Mouse (Mus musculus) cerebellum, adult 2 months (tissue): ENCODE data around the gene Ccdc92b. TPM values are rescaled to one million over a fixed set of nuclear protein-coding genes. Genes with fewer than 3 reads are reported as not detected.

Experiments
- DNase-seq, 2 experiments: peaks; one replicate each; pipeline ENCODE4 v3.0.0; 2021
- H3K27ac ChIP-seq: fragments of 200-500 bp; 2 replicates; pipeline ENCODE4 v1.5.1; 2012; ENCODE audit warnings: low read length, control low read depth, inconsistent platforms; ENCODE audit not compliant: insufficient read depth
- H3K27me3 ChIP-seq: fragments of 200-500 bp; 2 replicates; pipeline ENCODE4 v1.6.1; 2012; ENCODE audit warnings: inconsistent platforms, mild to moderate bottlenecking, low read length, moderate library complexity; ENCODE audit not compliant: control insufficient read depth, insufficient read depth
- H3K4me1 ChIP-seq: fragments of 200-500 bp; 2 replicates; pipeline ENCODE4 v1.6.1; 2011; ENCODE audit warnings: low read length; ENCODE audit not compliant: control insufficient read depth, insufficient read depth
- H3K4me3 ChIP-seq: fragments of 200-500 bp; replicated peaks from 2 replicates; pipeline ENCODE3; 2011; ENCODE audit warnings: mild to moderate bottlenecking, low read depth, low read length, control low read depth; ENCODE audit not compliant: insufficient read depth
- CTCF ChIP-seq: fragments of 200-500 bp; IDR thresholded peaks from 2 replicates; pipeline ENCODE4 v1.5.1; 2011; ENCODE audit warnings: low read depth, mild to moderate bottlenecking, control low read depth, low read length, moderate library complexity, borderline replicate concordance; ENCODE audit not compliant: insufficient read depth
- POLR2A ChIP-seq: fragments of 200-500 bp; IDR thresholded peaks from 2 replicates; pipeline ENCODE4 v1.6.1; 2011; ENCODE audit warnings: low read length, control low read depth, borderline replicate concordance; ENCODE audit not compliant: insufficient read depth
- WGBS: fragments of 180-500 bp; shearing (Covaris S2); methylation state at CpG from one replicate; pipeline ENCODE4 v1.1.7; 2018; 5-methylcytosine and 5-hydroxymethylcytosine counted together
- polyA plus RNA-seq: library from polyadenylated mRNA; depleted of rRNA; stranded (reverse); fragments of >200 nt; gene quantifications from 2 replicates; pipeline ENCODE4 v1.2.3, GENCODE M21; 2012

Gene Ccdc92b
- polyA plus RNA-seq, 1 experiment: 22.7 TPM

DNA sequence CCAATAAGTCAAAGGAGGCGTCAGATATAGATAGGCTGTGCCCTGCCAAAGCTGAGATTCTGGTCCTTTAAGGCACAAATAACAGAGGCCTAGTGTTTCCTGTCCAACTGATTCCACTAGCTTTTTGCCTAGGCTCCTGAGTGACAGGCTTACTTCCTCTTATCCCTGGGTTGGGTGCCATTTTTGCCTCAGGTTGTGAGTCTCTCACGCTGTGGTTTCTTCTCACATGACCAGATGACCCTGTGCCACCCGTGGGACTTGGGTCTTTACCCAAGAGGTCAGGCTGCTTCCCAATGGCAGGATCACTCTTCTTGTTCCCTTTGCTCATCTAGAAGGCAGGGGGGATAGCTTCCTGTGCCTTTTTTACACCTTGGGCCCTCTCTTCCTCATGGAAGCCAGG lies 44.9 kb downstream of the Ccdc92b start:
- Histone ChIP-seq H3K27me3 (no peaks in the 10 kb centered on the region), H3K27ac (no peak overlapping the region), H3K4me3 (no peak overlapping the region), H3K4me1 (no peaks in the 10 kb centered on the region)
- no peak for TF ChIP-seq CTCF
- TF ChIP-seq POLR2A: no peak
- DNase-seq: no peak
- 80% methylated on average over 3 of the region's 3 CpGs for WGBS

DNA sequence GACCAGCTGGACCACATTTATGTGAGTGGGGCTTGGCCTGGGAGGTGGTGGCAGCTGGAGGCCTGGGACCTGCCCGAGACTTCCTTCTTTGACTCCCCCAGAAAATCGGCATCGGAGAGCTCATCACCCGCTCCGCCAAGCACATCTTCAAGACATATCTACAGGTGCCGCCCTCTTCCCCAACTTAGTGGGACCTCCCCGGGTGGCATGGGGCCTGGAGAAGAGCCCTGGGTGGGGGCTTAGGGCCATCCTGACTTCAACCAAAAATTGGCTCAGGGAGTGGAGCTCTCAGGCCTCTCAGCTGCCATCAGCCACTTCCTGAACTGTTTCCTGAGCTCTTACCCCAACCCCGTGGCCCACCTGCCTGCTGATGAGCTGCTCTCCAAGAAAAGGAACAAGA lies 45.5 kb downstream of the Ccdc92b start:
- no peak for TF ChIP-seq POLR2A
- TF ChIP-seq CTCF: no peak
- no peak for DNase-seq

DNA sequence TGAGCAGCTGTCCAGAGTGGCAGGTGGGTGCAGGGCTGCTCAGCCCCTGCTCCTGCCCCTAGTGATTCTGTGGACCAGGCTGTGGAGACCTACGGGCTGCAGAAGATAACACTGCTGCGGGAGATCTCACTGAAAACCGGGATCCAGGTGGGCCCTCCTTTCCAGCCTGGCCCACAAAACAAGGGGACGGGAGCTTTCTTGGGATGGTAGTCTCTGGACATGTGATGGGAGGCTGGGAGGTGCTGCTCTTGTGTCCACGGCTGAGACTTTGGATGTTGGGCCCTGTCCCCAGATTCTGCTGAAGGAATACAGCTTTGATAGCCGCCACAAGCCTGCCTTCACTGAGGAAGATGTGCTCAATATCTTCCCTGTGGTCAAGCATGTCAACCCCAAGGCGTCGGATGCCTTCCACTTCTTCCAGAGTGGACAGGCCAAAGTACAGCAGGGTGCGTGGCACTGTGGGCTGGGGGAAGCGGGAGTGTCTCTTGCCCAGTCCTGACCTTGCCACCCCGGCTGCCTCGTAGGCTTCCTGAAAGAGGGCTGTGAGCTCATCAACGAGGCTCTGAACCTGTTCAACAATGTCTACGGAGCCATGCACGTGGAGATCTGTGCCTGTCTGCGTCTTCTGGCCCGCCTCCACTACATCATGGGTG lies 46.4 kb downstream of the Ccdc92b start:
- 91% methylated on average over 17 of the region's 17 CpGs for WGBS
- TF ChIP-seq CTCF: no peak
- no peak for TF ChIP-seq POLR2A
- Histone ChIP-seq H3K4me3 (no peak overlapping the region), H3K27me3 (no peaks in the 10 kb centered on the region), H3K27ac (no peak overlapping the region), H3K4me1 (no peaks in the 10 kb centered on the region)
- DNase-seq: no peak

More for the DNA sequence above, 45.5 kb downstream of the Ccdc92b start:
- Histone ChIP-seq H3K4me1 (no peaks in the 10 kb centered on the region), H3K4me3 (no peak overlapping the region), H3K27me3 (no peaks in the 10 kb centered on the region), H3K27ac (no peak overlapping the region)
- 90% methylated on average over 8 of the region's 8 CpGs for WGBS

DNA sequence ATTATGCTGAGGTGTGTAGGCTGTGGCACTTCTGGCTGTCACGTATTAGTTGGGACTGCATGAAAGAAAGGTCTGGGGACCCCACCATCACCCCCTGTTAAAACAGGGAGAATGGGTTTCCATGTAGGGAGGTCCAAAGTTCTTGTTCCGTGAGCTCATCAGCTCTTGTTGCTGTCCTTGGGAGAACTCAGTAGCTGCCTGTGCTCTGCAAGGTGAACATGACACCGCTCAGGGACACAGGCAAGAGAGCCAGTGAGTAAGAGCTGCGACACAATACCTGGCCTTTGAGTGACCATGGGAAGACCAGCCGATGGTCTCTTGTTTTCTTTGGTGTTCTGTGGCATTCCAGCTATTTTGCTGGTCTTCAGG lies 46.9 kb downstream of the Ccdc92b start:
- 96% methylated on average over 5 of the region's 5 CpGs for WGBS
- DNase-seq: no peak
- H3K27me3 ChIP-seq: no peaks in the 10 kb centered on the region
- no peak overlapping the region for H3K4me3 ChIP-seq
- no peaks in the 10 kb centered on the region for H3K4me1 ChIP-seq
- TF ChIP-seq CTCF: no peak
- no peak for TF ChIP-seq POLR2A
- no peak overlapping the region for H3K27ac ChIP-seq

DNA sequence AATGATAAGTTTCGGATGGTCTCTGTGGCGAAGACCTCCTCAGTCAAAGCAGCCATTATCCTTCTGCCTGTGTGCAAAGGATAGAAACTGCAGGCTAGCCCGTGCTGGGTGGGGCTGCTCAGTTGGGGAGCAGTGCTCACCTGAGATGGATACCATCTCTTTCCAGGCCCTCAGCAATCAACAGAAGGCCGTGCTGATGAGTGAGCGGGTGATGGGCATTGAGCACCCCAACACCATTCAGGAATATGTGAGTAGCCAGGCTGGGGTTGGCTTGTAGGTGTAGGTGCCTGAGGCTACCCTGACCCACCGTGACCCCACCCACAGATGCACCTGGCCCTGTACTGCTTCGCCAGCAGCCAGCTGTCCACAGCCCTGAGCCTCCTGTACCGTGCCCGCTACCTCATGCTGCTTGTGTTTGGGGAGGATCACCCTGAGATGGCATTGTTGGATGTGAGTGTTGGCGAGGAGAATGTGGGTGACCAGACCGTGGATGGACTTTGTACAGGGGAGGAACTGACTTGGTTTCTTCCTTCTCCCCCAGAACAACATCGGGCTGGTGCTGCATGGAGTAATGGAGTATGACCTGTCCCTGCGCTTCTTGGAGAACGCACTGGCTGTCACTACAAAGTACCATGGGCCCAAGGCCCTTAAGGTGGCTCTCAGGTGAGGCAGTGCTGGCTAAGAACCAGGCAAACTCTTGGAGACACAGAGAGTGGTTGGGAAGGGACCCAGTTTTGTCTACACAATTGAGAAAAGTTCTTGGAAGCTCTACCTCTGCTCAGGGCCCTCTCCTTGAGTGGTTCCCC lies 47.6 kb downstream of the Ccdc92b start:
- no peak overlapping the region for H3K27ac ChIP-seq
- no peaks in the 10 kb centered on the region for H3K27me3 ChIP-seq
- no peak overlapping the region for H3K4me3 ChIP-seq
- H3K4me1 ChIP-seq: no peaks in the 10 kb centered on the region
- TF ChIP-seq CTCF: no peak
- TF ChIP-seq POLR2A: no peak
- no peak for DNase-seq
- WGBS: 95% methylated on average over 14 of the region's 14 CpGs

DNA sequence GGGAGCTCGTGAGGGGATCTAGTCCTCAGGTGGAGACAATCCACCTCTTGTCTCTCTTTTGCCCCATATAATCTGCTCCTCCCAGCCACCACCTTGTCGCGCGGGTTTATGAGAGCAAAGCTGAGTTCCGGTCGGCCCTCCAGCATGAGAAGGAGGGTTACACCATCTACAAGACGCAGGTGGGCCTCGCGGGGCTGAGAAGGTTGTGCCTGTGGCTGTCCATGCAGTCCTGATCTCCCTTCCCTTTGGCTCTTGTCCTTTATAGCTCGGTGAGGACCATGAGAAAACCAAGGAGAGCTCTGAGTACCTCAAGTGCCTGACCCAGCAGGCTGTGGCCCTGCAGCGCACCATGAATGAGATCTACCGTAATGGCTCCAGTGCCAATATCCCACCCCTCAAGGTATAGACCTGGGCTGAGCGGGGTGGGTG lies 48.2 kb downstream of the Ccdc92b start:
- Histone ChIP-seq H3K27me3 (no peaks in the 10 kb centered on the region), H3K4me3 (no peak overlapping the region), H3K27ac (no peak overlapping the region), H3K4me1 (no peaks in the 10 kb centered on the region)
- DNase-seq: no peak
- TF ChIP-seq CTCF: no peak
- TF ChIP-seq POLR2A: no peak
- 96% methylated on average over 13 of the region's 13 CpGs for WGBS

DNA sequence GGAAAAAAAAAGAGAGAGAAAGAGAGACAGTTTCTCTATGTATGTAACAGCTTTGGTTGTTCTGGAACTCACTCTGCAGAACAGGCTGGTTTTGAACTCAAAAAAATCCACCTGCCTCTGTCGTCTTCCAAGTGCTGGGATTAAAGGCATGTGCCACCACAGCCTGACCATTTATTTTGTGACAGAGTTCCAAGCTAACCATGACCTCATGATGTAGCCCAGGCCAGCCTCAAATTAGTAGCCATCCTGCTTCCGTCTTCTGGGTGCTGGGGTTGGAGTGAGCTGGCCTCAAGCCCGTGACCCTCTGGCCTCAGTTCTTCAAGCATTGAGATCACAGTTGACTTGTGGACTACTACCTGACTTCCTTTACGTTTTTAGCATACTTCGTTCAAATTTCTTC lies 49.1 kb downstream of the Ccdc92b start:
- H3K27me3 ChIP-seq: no peaks in the 10 kb centered on the region
- H3K4me1 ChIP-seq: no peaks in the 10 kb centered on the region
- 82% methylated on average over 5 of the region's 5 CpGs for WGBS
- no peak for DNase-seq
- no peak overlapping the region for H3K27ac ChIP-seq
- no peak overlapping the region for H3K4me3 ChIP-seq
- TF ChIP-seq CTCF (no peak), POLR2A (no peak)

DNA sequence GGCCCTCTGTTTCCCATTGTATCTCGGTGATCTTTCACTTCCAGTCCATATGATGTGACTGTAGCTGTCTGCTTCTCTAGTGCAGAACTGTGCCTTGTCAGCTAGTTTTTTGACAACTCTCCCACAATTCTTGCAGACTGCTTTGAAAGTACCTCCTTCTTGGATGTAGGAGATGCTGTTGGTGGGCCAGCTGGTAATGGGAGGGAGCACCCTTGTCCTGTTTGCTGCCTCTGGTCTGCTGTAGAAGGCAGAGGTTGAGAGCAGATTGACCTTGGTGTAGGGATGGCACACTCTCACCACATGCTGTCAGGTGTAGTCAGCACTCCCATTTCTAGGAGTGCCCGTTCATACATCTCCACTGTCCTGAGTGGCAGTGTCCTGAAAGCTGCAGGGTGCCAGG lies 49.6 kb downstream of the Ccdc92b start:
- H3K27ac ChIP-seq: no peak overlapping the region
- no peaks in the 10 kb centered on the region for H3K27me3 ChIP-seq
- H3K4me1 ChIP-seq: no peaks in the 10 kb centered on the region
- 79% methylated on average over 2 of the region's 2 CpGs for WGBS
- H3K4me3 ChIP-seq: no peak overlapping the region
- no peak for DNase-seq
- no peak for TF ChIP-seq CTCF
- no peak for TF ChIP-seq POLR2A
